Mouse (Mus musculus): ENCODE data around the gene Cadm4. TPM values are rescaled to one million over a fixed set of nuclear protein-coding genes. Genes with fewer than 3 reads are reported as not detected.

The Cadm4 gene
- total RNA-seq, 2 experiments from 2014 or later, result 137 to 142 TPM

DNA sequence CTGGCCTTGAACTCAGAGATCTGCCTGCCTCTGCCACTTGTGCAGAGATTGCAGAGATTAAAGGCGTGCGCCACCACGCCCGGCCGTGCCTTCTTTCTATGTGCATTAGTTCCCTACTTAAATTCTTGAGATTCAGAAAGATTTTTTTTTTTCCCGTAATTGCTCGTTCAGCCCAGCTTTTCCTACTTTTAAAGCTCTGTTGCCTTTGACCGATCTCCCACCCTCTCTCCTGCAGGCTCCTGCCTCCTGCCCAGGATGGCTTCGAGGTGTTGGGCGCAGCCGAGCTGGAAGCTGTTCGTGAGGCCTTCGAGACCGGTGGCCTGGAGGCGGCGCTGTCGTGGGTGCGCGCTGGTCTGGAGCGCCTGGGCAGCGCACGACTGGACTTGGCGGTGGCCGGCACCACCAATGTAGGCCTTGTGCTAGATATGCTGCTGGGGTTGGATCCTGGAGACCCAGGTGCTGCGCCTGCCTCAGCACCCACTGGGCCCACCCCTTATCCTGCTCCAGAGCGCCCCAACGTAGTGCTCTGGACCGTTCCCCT lies 51.3 kb downstream of the Cadm4 start:
- no peak for DNase-seq

DNA sequence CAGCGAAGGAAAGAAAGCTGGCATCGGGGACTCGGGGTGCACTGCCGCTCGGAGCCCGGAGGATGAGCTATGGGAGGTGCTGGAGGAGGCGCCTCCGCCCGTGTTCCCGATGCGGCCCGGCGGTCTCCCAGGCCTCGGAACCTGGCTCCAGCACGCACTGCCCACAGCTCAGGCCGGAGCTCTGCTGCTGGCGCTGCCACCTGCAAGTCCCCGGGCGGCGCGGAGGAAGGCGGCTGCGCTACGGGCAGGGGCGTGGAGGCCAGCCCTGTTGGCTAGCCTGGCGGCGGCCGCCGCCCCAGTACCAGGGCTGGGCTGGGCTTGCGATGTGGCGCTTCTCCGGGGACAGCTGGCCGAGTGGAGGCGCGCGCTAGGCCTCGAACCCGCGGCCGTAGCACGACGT lies 52.0 kb downstream of the Cadm4 start:
- DNase-seq, result no peak

DNA sequence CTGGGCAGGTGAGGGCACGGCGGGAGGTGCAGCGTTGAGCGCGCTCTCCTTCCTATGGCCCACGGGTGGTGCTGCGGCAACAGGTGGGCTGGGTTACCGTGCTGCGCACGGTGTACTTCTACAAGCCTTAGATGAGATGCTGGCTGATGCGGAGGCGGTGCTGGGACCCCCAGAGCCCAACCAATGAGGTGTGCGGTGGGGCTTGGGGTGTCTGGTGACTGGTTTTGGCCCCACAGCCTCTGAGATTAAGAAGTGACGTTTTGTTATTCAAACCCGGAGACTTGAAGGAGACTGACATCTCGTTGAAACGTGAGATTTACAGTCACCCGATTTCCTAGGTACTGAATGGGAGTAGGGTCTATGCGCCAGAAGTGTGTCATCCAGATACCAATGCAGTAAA lies 52.5 kb downstream of the Cadm4 start:
- DNase-seq, result no peak

DNA sequence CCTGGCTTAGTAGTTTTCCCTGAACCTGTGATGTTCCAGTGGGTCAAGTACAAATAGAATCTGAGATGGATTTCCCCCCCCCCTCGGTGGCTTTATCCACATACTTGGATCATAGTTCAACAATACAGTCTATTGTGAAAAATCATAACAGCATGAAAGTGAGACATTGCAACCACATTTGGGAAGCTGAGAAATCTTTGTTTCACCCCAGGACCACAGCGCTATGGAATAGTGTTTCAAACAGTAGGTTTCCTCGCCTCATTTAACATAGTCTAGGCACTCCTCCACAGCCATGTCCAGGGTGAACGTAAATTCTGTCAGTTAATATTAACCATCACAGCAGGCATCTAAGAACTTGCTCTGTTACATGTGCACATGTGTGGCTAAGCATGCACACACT lies 55.3 kb downstream of the Cadm4 start:
- DNase-seq, result no peak

DNA sequence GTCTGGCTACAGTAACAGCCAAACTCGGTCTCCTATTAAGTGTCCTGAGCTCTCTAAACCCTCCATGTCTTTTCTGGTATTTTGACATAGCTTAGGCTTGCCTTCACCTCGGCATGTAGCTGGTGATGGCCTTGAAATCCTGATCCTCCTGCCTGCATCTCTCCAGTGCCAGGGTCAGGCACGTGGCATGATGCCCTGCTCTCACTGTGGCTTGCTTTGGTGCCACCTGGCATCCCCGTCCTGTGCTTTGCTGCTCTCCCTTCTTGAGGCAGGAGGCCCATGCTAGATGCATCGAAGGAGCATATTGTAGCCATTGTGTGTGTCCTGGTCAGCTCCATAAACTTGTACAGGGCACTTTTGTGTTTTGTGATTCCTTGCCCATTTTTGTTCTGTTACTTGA lies 55.8 kb downstream of the Cadm4 start:
- DNase-seq, result no peak

DNA sequence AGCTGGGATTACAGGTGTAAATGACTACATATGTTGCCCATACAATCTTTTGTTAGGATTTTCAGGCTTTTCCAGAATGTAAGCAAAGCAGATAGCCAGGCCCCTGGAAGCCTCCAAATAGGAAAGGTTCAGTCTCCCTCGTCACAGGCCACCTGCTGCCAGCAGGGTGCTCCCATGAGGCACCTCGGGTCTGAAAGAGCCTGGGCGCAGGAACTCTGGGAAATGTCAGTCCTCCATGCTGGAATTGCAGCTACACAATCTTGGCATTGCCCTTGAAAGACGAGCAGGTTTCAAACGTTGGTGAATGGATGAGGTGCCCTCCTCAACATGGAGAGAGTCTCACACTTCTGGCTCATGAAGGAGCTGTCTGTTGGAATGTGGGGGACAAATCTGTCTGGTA lies 56.3 kb downstream of the Cadm4 start:
- DNase-seq, result no peak

DNA sequence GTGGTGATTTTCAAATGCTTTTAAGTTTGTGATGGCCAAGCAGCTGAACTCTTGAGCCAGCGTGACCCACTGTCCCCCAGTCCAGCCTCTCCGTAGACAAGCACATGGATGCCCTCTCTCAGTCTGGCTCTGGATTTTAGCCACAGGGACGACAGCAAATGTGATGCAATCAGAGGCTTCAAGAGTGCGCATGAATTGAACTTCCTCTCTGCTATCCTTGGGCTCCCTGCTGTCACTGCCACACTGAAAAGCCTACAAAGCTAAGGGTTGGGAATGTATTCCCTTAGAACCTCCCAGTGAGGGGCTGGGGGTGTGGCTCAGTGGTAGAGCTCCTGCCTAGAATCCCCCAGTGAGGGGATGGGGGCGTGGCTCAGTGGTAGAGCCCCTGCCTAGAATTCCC lies 56.9 kb downstream of the Cadm4 start:
- no peak for DNase-seq

DNA sequence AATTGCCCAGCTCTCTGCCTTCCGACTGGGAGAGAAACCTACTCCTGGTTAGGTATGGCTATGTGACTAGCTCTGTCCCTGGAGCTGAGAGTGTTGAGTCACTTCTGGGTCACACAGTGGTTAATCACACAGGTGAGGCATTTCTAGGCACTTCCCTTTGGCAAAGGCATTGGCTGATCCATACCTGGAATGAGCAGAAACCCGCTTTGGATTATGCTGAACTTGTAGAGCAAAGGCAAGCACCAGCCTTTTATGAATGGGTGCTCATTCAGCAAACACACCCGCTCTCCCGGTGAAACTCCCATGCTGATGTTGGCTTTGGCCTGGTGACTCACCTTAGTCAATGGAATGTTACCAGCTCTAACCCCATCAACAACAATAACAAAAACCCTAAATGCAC lies 57.9 kb downstream of the Cadm4 start:
- DNase-seq, result no peak

DNA sequence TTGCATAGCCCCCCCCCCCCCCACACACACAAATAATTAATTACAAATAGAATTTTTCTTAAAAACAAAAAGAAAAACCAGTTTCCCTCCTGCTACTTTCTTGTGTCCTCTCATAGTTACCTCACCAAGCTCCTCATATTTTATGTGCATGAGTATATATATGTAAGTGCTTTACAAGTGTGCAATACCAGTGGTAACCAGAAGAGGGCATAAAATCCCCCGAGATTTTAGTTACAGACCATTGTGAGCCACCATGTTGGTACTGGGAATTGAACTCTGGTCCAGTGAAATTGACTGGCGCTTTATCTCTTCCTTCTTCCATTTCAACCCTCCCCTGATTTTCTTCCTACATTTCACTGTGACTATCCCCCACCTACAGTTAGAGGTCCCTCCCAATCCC lies 62.7 kb downstream of the Cadm4 start:
- DNase-seq, result no peak

DNA sequence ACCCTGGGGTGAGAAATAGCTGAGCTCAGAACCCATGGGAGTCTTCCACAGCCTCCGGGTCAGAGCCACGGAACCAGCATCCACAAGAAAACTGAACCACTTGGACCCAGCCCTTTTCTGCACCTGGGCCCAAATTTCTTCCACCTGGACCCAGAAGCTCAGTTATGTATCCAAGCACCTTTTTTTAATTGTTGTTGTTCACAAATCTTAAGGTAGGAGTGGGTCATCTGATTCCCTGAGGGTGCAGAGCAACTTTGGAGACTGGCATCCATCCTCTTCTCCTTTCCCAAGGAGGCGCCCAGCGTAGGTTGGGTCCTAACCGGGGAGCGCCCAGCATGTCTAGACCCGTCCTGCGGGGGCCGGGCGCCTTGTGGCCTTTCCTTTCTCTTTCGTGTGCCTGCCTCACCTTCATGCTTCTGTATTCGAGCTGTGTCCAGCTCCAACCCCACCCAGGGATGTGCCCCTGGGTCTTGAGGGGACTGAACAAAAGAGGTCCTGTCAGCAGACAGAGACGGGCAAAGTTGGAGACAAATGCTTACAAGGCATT lies 64.3 kb downstream of the Cadm4 start, which contains the start of the genes Pinlyp and Xrcc1:
Gene Pinlyp (minus strand): TSS at position 51 of the 547 bp plus-strand sequence.
Gene Xrcc1 (plus strand): TSS at position 222 of the 547 bp plus-strand sequence.
- no peak for DNase-seq

DNA sequence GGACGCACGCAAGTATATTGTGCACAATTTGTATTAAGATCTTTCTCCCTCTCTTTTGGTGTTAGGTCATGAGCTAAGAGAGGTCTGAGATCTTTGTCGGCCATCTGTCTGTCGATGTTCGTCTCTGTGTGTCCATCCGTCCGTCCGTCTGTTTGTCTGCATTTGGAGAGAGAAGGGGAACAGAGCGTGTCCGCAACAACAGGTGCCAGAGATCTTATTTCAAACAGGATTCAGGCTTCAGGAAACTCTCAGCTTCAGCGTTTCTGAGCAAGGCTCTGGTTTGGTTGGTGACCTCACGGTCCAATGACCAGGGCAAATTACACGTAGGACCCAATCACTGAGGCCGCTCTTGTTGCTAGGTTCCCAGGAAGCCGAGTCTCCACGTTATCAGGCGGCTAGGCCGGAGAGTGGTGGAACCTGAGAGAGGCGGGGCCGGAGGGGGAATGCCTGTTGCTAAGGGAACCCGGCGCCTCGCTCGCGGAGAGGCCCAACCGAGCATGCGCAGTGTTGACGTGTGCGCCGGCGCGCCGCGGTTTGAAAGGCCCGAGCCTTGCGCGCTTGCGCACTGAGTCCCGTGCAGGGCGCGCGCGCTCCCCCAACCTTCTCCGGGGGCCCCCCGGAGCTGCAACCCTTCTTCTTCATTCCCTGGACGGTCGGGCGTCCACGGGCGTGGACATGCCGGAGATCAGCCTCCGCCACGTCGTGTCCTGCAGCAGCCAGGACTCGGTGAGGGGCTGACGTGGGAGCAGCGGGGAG lies 65.0 kb downstream of the Cadm4 start:
- DNase-seq, result peak; percentile 99

DNA sequence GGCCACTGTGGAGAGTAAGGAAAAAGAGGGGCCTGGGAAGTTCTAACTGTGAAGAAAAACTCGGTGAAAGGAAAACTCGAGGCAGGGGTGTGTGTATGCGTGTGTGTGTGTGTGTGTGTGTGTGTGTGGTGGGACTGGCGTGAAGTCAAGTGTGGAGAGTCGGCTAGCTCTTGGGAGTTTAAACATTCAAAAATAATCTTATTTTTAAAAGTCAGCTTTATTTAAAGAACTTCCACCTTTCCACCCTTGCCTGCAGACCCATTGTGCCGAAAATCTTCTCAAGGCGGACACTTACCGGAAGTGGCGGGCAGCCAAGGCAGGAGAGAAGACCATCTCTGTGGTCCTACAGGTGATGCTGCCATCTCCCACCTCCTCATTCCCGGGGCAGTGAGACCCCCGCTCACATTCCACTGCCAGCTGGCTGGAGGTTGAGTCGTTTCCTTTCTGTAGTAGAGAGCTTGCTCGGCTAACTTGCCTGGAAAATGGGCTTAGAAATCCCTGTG lies 65.8 kb downstream of the Cadm4 start:
- DNase-seq, result no peak

DNA sequence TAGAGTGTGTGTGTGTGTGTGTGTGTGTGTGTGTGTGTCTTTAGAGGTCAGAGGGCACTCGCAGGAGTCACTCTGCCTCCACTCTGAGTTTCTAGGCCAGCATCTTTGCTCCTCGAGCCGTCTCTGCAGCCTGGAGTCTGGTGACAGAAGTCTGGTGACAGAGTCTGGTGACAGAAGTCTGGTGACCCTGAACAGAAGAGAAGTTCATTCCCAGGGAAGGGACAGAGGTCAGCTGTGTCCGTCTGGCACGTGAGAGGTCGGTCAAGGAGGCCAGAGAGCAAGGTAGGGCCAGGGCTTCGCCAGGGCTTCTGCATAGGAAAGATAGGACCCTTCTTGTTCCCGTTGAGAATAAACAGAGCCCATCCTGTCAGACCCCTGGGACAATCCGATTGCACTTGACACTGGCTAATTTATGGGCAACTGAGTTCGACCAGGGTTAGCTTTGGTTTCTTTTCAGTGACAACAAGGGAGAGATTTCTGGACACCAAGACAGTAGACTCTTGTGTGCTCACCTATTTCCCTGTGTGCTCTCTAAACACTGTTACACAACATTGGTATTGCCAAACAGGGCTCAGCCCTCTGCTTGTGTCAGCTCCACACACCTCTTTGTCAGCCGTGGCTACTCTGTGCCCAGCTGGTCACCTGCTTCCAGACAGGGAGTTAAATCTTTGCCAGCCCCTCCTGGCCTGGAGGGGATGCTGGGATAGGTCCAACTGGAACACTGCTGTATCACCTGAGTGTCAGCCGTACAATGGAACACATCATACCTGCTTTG lies 70.3 kb downstream of the Cadm4 start:
- DNase-seq, result no peak

Other genes with a start within 250 kb of the Cadm4 start
- gene Zfp109, start 244.5 kb upstream of the Cadm4 start, total RNA-seq (2021), result 10 to 100 TPM in 1 of 2 experiments, 1 to 10 TPM in 1; 8.8 to 10.4 TPM
- 1 to 10 TPM; 7.8 to 9.7 TPM for gene Zfp108, start 227.2 kb upstream of the Cadm4 start, total RNA-seq (2021)
- gene Zfp93, start 211.6 kb upstream of the Cadm4 start, total RNA-seq (2021), result 10 to 100 TPM; 12.3 to 13.9 TPM
- 10 to 100 TPM; 23.6 to 25.6 TPM for gene Zfp61, start 180.8 kb upstream of the Cadm4 start, total RNA-seq (2021)
- gene Zfp94, start 165.4 kb upstream of the Cadm4 start, total RNA-seq (2021), result 10 to 100 TPM; 12.2 to 14.8 TPM
- gene Tescl, start 148.1 kb upstream of the Cadm4 start, total RNA-seq (2021), result not detected
- gene Lypd5, start 132.8 kb upstream of the Cadm4 start, total RNA-seq (2021), result not detected
- gene Kcnn4, start 111.8 kb upstream of the Cadm4 start, total RNA-seq (2021), result under 1 TPM; 0.17 to 0.48 TPM
- 10 to 100 TPM; 33.8 to 39.0 TPM for gene Smg9, start 82.4 kb upstream of the Cadm4 start, total RNA-seq (2021)
- gene Irgc1, start 29.7 kb upstream of the Cadm4 start, total RNA-seq (2021), result not detected
- under 1 TPM in 1 of 2 experiments, not detected in 1; 0.68 TPM for gene Plaur, start 19.5 kb upstream of the Cadm4 start, total RNA-seq (2021)
- gene Zfp428, start 25.0 kb downstream of the Cadm4 start, total RNA-seq (2021), result 10 to 100 TPM; 36.2 to 42.1 TPM
- not detected for gene AC161166.1, start 30.4 kb downstream of the Cadm4 start, total RNA-seq (2021)
- gene Irgq, start 48.7 kb downstream of the Cadm4 start, total RNA-seq (2021), result 10 to 100 TPM; 67.7 to 69.6 TPM
- not detected for gene Pinlyp, start 64.1 kb downstream of the Cadm4 start, total RNA-seq (2021)
- 10 to 100 TPM; 34.2 to 37.7 TPM for gene Xrcc1, start 64.3 kb downstream of the Cadm4 start, total RNA-seq (2021)
- 10 to 100 TPM in 1 of 2 experiments, 1 to 10 TPM in 1; 10.0 to 12.0 TPM for gene Ethe1, start 105.5 kb downstream of the Cadm4 start, total RNA-seq (2021)
- 1 to 10 TPM; 4.7 to 5.7 TPM for gene Zfp575, start 105.6 kb downstream of the Cadm4 start, total RNA-seq (2021)
- under 1 TPM in 1 of 2 experiments, not detected in 1; 0.30 TPM for gene Phldb3, start 128.7 kb downstream of the Cadm4 start, total RNA-seq (2021)
- gene Lypd3, start 154.5 kb downstream of the Cadm4 start, total RNA-seq (2021), result under 1 TPM; 0.40 to 0.68 TPM
- not detected for gene Tex101, start 194.7 kb downstream of the Cadm4 start, total RNA-seq (2021)
- gene BC049730, start 227.2 kb downstream of the Cadm4 start, total RNA-seq (2021), result not detected
- gene Gm4763, start 244.9 kb downstream of the Cadm4 start, total RNA-seq (2021), result not detected